Mouse (Mus musculus) kidney, adult 11 months (tissue): ENCODE measurements around the gene Adgre5.

Experiments used
- DNase-seq: peaks from one replicate; pipeline ENCODE4 v3.0.0; 2022

The Adgre5 gene

DNA sequence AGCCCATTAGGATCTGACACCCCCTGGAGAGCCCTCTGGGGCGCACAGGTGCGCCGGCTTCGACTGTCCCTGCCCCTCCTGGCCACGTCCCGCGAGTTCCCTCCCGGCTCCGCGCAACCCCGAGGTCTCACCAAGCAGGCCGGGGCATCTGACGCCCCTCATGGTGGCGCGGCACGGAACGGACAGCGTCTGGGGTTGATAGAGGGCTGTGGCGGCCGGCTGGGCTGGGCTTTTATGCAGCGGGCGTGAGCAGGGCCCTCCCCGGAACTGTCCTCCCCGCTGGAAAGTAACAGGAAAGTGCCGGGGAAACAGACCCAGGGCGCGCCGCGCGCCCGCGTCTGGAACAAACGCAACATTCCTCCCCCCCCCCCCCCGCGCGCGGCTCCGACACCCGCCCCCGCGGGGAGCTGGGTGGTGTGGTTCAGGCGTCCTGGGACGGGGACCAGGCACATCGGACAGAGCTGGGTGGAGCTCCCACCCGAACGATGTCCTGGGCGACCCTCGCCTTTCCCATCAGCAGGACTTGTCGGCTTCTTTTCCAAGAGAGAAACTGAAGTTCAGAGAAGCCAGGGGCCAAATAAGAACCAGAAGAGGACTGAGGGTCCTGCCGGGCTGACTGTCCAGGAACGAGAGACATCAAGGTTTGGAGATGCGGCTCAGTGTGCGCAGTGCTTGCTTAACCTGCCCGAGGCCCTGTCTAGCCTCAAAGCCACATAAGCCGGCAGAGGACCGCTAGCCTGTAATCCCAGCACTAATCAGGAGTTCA is at the start of gene Adgre5:
TSS of gene Adgre5 (minus strand) at position 351 of the 766 bp plus-strand sequence.
- DNase-seq, result peak; percentile 66

GRCm38 (mm10) chr8:83789826-83790225 is 48.7 kb upstream of the Adgre5 start:
- no peak for DNase-seq

GRCm38 (mm10) chr8:83785046-83785445 is 43.9 kb upstream of the Adgre5 start:
- DNase-seq, result no peak

GRCm38 (mm10) chr8:83782832-83783558 is 41.9 kb upstream of the Adgre5 start:
- DNase-seq, result peak; percentile 70

GRCm38 (mm10) chr8:83779610-83780009 is 38.5 kb upstream of the Adgre5 start:
- no peak for DNase-seq

- no peak for DNase-seq
Observed at GRCm38 (mm10) chr8:83778051-83778450, 36.9 kb upstream of the Adgre5 start.

DNA sequence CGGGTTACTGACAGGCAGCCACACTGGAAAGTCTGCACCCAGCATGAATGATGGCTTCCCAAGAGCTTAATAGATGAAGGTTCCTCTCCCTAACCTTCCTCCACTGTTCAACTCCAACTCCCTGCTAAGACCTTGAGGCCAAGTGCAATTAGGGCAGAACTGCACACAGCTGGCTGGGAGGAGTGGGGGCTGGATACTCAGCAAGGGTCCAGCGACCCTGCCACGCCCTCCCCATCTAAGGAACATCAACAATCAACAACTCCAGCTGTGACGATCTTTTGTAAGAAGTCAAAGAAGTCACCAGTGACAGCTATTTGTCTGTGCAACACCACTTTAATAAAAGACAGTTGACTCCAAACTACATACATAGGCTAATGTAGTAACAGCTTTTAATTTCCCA is 35.5 kb upstream of the Adgre5 start:
- no peak for DNase-seq

DNA sequence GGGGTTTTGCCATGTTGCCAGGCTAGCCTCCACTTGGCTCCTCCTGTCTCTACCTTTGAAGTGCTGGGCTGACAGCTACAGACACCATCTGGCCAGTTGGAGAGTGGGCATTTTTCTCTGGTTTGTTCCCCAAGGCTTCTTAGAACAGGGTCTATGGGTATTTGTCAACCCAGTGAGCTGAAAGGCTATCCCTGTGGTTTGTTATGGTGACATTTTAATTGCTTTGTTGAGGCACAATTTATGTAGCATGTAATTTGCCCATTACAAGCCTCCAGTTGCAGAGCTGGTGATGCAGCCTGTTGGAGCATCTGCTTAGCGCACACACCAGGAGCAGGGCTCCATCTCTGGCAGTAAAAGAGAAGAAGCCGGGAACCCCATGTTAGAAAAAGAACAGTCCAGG is 33.1 kb upstream of the Adgre5 start:
- no peak for DNase-seq

GRCm38 (mm10) chr8:83773452-83773846 is 32.3 kb upstream of the Adgre5 start:
- no peak for DNase-seq

DNA sequence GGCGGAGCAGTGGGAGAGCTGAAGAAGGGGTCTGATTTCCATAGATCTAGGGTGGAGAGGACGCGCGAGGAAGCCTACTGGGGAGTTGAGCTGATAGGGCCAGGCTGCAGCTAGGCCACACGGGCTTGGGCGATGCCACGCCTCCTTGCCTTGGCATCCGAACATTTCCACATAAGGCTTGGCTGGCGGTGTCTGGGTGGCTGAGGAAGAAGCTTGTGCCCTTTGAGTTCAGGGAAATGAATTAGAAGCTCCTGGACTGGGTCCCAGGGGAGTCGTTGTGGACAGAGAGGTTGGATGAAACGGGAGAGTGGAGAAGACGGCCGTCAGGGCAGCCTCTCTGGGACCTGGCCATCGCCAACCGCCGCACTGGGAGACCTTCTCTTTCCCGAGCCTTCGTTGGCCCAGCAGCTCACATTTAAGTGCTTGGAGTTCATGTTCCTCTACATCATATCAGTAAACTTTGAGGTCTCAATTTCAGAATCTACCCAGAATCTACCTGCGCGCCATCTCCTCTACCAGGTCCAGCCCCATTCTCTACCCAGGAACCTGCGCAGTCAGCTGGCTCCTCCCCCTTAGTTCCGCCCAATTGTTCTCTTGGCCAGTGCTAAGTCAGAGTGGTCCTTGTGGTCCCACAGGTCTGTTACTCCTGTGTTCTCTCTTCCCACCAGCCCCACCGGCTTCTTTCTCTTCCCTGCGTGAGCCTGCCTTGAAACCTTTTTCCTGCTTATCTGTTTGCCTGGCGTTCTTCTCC is 31.8 kb upstream of the Adgre5 start:
- peak; percentile 34 for DNase-seq

DNA sequence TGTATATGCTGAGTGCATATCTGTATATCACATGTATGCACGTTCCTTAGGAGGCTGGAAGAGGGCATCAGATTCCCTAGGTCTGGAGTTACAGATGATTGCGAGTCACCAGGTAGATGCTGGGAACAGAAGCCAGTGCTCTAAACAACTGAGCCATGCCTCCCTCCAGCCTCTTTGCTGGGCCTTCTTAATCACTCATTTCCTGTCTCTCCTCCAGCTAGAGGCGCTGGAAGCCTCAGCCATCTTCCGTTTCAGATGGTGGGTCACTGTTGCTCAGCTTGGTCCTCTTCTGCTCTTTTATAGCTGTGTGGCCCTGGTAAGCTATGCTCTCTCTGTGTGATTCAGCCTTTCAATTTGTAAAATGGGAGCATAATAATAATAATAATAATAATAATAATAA is 30.7 kb upstream of the Adgre5 start:
- DNase-seq, result no peak

- no peak for DNase-seq
Observed at GRCm38 (mm10) chr8:83770669-83771068, 29.5 kb upstream of the Adgre5 start.

DNA sequence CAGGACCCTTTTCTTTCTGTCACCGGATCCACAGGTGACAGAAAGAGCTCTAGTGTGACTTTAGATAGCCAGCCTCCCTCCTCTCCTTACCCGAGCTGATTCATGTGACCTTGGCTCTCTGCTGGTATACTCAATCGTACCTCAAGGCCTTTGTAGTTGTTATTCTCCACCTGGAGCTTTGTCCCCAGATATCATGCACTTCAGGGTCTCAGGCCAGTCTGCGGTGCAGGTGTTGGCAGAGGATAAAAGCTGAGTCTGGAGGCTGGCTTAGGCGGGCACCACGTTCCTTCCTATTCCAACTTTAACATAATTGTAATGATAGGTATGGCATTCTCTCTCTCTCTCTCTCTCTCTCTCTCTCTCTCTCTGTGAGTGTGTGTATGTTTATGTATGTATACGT is 28.6 kb upstream of the Adgre5 start:
- DNase-seq, result no peak

DNA sequence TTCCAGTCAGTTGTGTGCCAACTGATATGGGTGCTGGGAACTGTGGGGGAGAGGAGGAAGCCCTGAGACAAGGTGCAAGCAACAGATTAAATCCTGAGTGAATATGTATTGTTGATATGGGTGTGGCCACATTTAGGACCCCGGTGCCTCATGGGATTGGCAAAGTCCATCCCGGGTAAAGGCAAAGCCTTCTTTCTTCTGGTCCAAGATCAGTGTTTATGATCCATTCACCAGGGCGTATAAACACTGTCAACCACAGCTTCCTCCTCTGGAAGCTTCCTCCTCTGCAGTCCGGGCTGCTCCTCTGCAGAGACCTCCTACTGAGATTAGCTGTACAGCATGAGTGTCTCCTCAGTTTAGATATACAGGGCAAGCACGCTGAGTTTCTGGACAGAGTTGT is 27.4 kb upstream of the Adgre5 start:
- no peak for DNase-seq

GRCm38 (mm10) chr8:83767442-83767841 is 26.3 kb upstream of the Adgre5 start:
- no peak for DNase-seq

DNA sequence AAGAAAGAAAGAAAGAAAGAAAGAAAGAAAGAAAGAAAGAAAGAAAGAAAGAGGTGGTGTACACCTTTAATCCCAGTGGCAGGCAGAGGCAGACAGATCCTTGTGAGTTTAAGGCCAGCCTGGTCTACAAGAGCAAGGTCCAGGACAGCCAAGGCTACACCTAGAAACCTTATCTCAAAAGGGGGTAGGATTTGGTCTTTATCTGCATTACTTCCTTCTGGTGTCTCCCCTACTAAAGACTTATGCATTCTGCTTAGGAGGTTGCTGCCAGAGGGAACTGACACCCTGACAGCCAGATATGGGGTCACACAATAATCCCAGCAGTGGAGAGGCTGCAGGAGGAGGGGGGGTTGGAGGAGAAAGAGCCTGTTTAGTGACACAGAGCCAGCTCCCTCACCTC is 24.5 kb upstream of the Adgre5 start:
- DNase-seq, result no peak

DNA sequence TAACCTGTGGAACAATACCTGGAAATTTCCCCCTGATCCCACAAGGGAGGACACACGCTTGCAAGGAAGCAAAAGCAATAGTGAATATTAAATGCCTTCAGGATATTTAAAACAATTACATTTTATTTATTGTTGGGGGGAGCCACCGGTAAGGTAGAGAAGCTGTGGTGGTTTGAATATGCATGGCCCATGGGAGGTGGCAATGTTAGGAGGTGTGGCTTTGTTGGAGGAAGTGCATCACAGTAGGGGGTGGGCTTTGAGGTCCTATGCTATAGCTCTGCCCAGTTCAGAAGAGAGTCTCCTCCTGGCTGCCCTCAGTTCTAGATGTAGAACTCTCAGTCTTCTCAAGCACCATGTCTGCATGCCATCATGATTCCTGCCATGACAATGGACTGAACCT is 23.6 kb upstream of the Adgre5 start:
- no peak for DNase-seq

GRCm38 (mm10) chr8:83764116-83764515 is 23.0 kb upstream of the Adgre5 start:
- no peak for DNase-seq

GRCm38 (mm10) chr8:83759231-83759759 is 18.2 kb upstream of the Adgre5 start:
- DNase-seq, result peak; percentile 41

- no peak for DNase-seq
Observed at GRCm38 (mm10) chr8:83758298-83758697, 17.2 kb upstream of the Adgre5 start.

DNA sequence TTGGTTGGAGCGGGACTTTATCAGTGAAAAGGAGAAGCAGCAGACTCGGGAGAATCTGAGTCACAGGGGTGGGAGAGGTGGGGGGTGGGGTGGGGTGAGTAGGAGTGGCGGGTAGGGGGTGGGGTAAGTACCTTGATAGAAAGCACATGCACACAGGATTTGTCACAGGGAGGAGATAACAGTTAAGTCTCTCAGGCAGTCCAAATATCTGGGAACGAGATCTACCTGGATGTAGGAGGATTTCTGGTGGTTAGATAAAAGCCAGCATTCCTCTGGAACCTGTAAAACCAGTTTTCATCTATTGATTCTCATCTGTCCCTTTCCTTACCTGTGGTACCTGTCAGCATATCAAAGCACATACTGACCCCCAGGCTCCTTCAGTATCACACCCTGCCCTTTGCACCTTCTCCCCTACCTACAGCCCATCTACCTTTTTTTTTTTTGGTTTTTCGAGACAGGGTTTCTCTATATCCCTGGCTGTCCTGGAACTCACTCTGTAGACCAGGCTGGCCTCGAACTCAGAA is 16.0 kb upstream of the Adgre5 start:
- no peak for DNase-seq

- DNase-seq, result no peak
Observed at GRCm38 (mm10) chr8:83756273-83756672, 15.1 kb upstream of the Adgre5 start.

- DNase-seq, result no peak
Observed at GRCm38 (mm10) chr8:83754149-83754548, 13.0 kb upstream of the Adgre5 start.
